9 mouse cellular contexts compared by ENCODE assay signal in the genomic region with DNA sequence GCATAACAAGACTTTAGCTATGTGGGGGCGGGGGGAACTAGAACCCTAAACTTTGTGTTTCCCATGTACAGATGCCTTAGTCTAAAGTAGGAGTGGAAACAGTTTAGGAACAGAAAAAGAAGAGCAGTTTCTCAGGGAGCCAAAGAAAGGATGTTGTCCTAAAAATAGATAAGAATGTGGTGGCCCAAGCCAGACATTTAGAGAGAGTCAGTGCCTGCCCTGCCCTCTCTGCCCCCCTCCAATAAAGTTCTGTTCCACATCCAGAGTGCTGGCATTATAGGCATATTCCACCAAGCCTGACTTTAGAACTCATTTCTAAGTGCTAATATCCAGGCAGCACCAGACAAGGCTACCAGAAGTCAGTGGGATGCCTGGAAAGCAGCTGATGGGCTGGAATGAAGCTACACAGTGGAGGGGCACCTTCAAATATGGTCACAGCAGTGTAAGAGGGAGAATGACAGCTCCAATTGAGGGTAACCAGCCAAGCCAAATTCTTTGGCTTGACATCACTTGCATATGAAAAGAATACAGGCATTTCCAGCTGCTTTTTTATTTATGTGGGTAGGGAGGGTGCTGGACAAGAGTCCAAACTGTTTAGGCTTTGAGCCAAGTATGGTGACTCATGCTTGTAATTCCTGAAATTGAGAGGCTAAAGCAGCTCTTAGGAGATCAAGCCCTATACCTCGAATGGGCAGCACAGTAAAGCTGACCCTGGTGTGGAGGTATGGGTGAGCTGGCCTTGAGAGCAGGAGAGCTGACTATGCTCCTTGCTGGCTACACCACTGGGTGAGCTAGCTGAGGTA. TPM values are rescaled to one million over a fixed set of nuclear protein-coding genes. Genes with fewer than 3 reads are reported as not detected.
A peak's percentile ranks its signal among the peaks of the same experiment; 100 is the strongest.
DNase-seq lines count a peak whose midpoint lies in the region; ATAC-seq and TF ChIP-seq lines count a peak whose summit lies in the region.
"Had no signal": no experiment of that assay in that cellular context is flagged by ENCODE, and none has a peak within 500 bp of the region (broad histone marks: within the 10 kb centered on the region; RNA-seq: fewer than 3 reads in every experiment).

No protein-coding gene starts in this region.

- ATAC-seq in embryonic facial prominence, embryonic 13.5 days (ENCODE audit: insufficient number of reproducible peaks, insufficient read depth, low FRiP score, low TSS enrichment, low read depth): 0 out of 2 replicates have a peak, but pooled peaks have one; percentile 48
- ATAC-seq in intestine, postnatal 0 days: peak; percentile 48
- ATAC-seq in granulocyte monocyte progenitor cell, adult 5-6 weeks (replicated peaks; ENCODE audit: poor library complexity, severe bottlenecking): no peak

- H3K4me2 ChIP-seq in embryonic facial prominence, embryonic 13.5 days: no peak overlapping the region
- H3K4me2 ChIP-seq in intestine, postnatal 0 days (replicated peaks; ENCODE audit: low read depth): no peak overlapping the region
- H3K4me2 ChIP-seq: neural tube, embryonic 13.5 days had no signal

- no peak for DNase-seq in embryonic facial prominence, embryonic 10.5 days (ENCODE audit: low spot score)
- peak; percentile 94 for DNase-seq in NIH3T3 (ENCODE audit: low read depth)
- peak; percentile 24 for DNase-seq in gastrocnemius, postnatal 14 days
- peak; percentile 35 to 66 for DNase-seq in lung, postnatal 4 days
- no peak for DNase-seq in thymus, postnatal 10 days (ENCODE audit: low spot score in 2 of 2)

- peak overlapping the region; percentile 44; the same call in 1 of the 2 replicates for H3K9ac ChIP-seq in embryonic facial prominence, embryonic 13.5 days
- H3K9ac ChIP-seq in intestine, postnatal 0 days (ENCODE audit: low read depth, low read length): no peak overlapping the region
- H3K9ac ChIP-seq: neural tube, embryonic 13.5 days had no signal

- peaks cover 7% of the 10 kb centered on the region; the same call in 1 of the 2 replicates for H3K4me1 ChIP-seq in embryonic facial prominence, embryonic 13.5 days
- no peaks in the 10 kb centered on the region for H3K4me1 ChIP-seq in embryonic facial prominence, embryonic 10.5 days
- H3K4me1 ChIP-seq in intestine, postnatal 0 days (replicated peaks; ENCODE audit: control insufficient read depth, insufficient read depth, low read length): no peaks in the 10 kb centered on the region
- H3K4me1 ChIP-seq: neural tube, embryonic 13.5 days had no signal

- no peaks in the 10 kb centered on the region for H3K36me3 ChIP-seq in embryonic facial prominence, embryonic 13.5 days
- no peaks in the 10 kb centered on the region for H3K36me3 ChIP-seq in embryonic facial prominence, embryonic 10.5 days (replicated peaks)
- no peaks in the 10 kb centered on the region for H3K36me3 ChIP-seq in intestine, postnatal 0 days (ENCODE audit: control insufficient read depth, insufficient read depth)
- H3K36me3 ChIP-seq: neural tube, embryonic 13.5 days had no signal

- intact Hi-C loops in gastrocnemius, postnatal 14 days (cut with DNase I; ENCODE audit: low total_unique reads): no loop called here

- H3K9me3 ChIP-seq in embryonic facial prominence, embryonic 13.5 days: no peaks in the 10 kb centered on the region
- H3K9me3 ChIP-seq in embryonic facial prominence, embryonic 10.5 days: no peaks in the 10 kb centered on the region
- H3K9me3 ChIP-seq in intestine, postnatal 0 days (ENCODE audit: control insufficient read depth): no peaks in the 10 kb centered on the region
- H3K9me3 ChIP-seq: neural tube, embryonic 13.5 days had no signal

- WGBS in embryonic facial prominence, embryonic 13.5 days: 66% methylated on average over 2 of the region's 2 CpGs
- WGBS in embryonic facial prominence, embryonic 10.5 days: 67% methylated on average over 2 of the region's 2 CpGs
- whole genome bisulfite sequencing in intestine, postnatal 0 days: 41% methylated on average over 2 of the region's 2 CpGs

- no peak for TF ChIP-seq CTCF in intestine, postnatal 0 days (IDR thresholded peaks at IDR 0.05; ENCODE audit: low read depth)

- no peaks in the 10 kb centered on the region for H3K27me3 ChIP-seq in embryonic facial prominence, embryonic 13.5 days
- H3K27me3 ChIP-seq in embryonic facial prominence, embryonic 10.5 days (replicated peaks; ENCODE audit: low read depth, poor library complexity, severe bottlenecking): no peaks in the 10 kb centered on the region
- H3K27me3 ChIP-seq in intestine, postnatal 0 days (replicated peaks; ENCODE audit: control insufficient read depth, insufficient read depth, low read length): no peaks in the 10 kb centered on the region
- H3K27me3 ChIP-seq: neural tube, embryonic 13.5 days had no signal

- no peak overlapping the region for H3K27ac ChIP-seq in embryonic facial prominence, embryonic 13.5 days
- no peak overlapping the region for H3K27ac ChIP-seq in embryonic facial prominence, embryonic 10.5 days (replicated peaks)
- no peak overlapping the region for H3K27ac ChIP-seq in intestine, postnatal 0 days (ENCODE audit: low read depth, low read length)
- H3K27ac ChIP-seq: neural tube, embryonic 13.5 days had no signal

- H3K4me3 ChIP-seq in embryonic facial prominence, embryonic 13.5 days: no peak overlapping the region
- H3K4me3 ChIP-seq in embryonic facial prominence, embryonic 10.5 days: no peak overlapping the region
- H3K4me3 ChIP-seq in intestine, postnatal 0 days (ENCODE audit: low read depth, low read length): no peak overlapping the region
- H3K4me3 ChIP-seq: neural tube, embryonic 13.5 days had no signal

RNA-seq across cellular contexts. Expression of gene Tmem41b, which starts 6.6 kb away (rescaled TPM):
- polyA plus RNA-seq in embryonic facial prominence, embryonic 13.5 days (2015; fragmentation: Nextera tagmentation; extraction: Ambion mirVana): 73.4 and 74.6 TPM in 2 replicates
- polyA plus RNA-seq in embryonic facial prominence, embryonic 10.5 days (2016; fragmentation: Nextera tagmentation; extraction: Ambion mirVana): 68.5 and 73.6 TPM in 2 replicates
- total RNA-seq in gastrocnemius, postnatal 14 days (2021): 10 to 100 TPM; 28.8 to 32.6 TPM
- polyA plus RNA-seq in intestine, postnatal 0 days (2015; fragmentation: Nextera tagmentation; extraction: Ambion mirVana): 138 and 151 TPM in 2 replicates
- 18.8 and 30.2 TPM in 2 replicates for total RNA-seq in granulocyte monocyte progenitor cell, adult 5-6 weeks (2014; fragmentation: Nextera tagmentation)
- total RNA-seq in granulocyte monocyte progenitor cell, adult 5-6 weeks (2017): 21.6 and 40.5 TPM in 2 replicates

RNA-seq across cellular contexts. Expression of gene Ipo7, which starts 24.7 kb away (rescaled TPM):
- 43.5 and 44.9 TPM in 2 replicates for polyA plus RNA-seq in embryonic facial prominence, embryonic 13.5 days (2015; fragmentation: Nextera tagmentation; extraction: Ambion mirVana)
- 57.0 and 57.5 TPM in 2 replicates for polyA plus RNA-seq in embryonic facial prominence, embryonic 10.5 days (2016; fragmentation: Nextera tagmentation; extraction: Ambion mirVana)
- total RNA-seq in gastrocnemius, postnatal 14 days (2021): 10 to 100 TPM; 68.5 to 68.6 TPM
- polyA plus RNA-seq in intestine, postnatal 0 days (2015; fragmentation: Nextera tagmentation; extraction: Ambion mirVana): 12.0 and 12.4 TPM in 2 replicates
- total RNA-seq in granulocyte monocyte progenitor cell, adult 5-6 weeks (2014; fragmentation: Nextera tagmentation): 111 and 115 TPM in 2 replicates
- total RNA-seq in granulocyte monocyte progenitor cell, adult 5-6 weeks (2017): 239 and 262 TPM in 2 replicates

RNA-seq across cellular contexts. Expression of gene Dennd5a, which starts 33.1 kb away (rescaled TPM):
- polyA plus RNA-seq in embryonic facial prominence, embryonic 13.5 days (2015; fragmentation: Nextera tagmentation; extraction: Ambion mirVana): 38.0 and 44.3 TPM in 2 replicates
- polyA plus RNA-seq in embryonic facial prominence, embryonic 10.5 days (2016; fragmentation: Nextera tagmentation; extraction: Ambion mirVana): 28.2 and 33.3 TPM in 2 replicates
- 10 to 100 TPM; 50.2 to 57.4 TPM for total RNA-seq in gastrocnemius, postnatal 14 days (2021)
- polyA plus RNA-seq in intestine, postnatal 0 days (2015; fragmentation: Nextera tagmentation; extraction: Ambion mirVana): 15.3 and 16.6 TPM in 2 replicates
- 79.8 and 85.7 TPM in 2 replicates for total RNA-seq in granulocyte monocyte progenitor cell, adult 5-6 weeks (2014; fragmentation: Nextera tagmentation)
- 52.4 and 56.1 TPM in 2 replicates for total RNA-seq in granulocyte monocyte progenitor cell, adult 5-6 weeks (2017)

Comparison
In these comparisons a context has a peak if more than half of its experiments do, and no peak if none do; other contexts are left out.
1. DNase-seq: peak in NIH3T3 (single experiment), gastrocnemius, postnatal 14 days (single experiment) and lung, postnatal 4 days (2 of 2); none in embryonic facial prominence, embryonic 10.5 days (single experiment) and thymus, postnatal 10 days (0 of 2).